Mouse (Mus musculus) splenic B cell, adult 2 months (primary cell): Measurements from ENCODE around the gene Clint1.

Source experiments
- DNase-seq: peaks from one replicate; pipeline ENCODE4 v3.0.0-alpha.2; 2011; ENCODE audit warnings: low read depth, low spot score
- H3K27me3 ChIP-seq: 2 replicates; pipeline ENCODE4 v1.6.1; 2012; ENCODE audit warnings: mild to moderate bottlenecking, low read length, moderate library complexity, mixed read lengths; ENCODE audit not compliant: control insufficient read depth, poor library complexity, insufficient read depth, severe bottlenecking
- H3K36me3 ChIP-seq: 2 replicates; pipeline ENCODE4 v1.6.1; 2012; ENCODE audit warnings: mild to moderate bottlenecking, low read length, moderate library complexity, mixed read lengths; ENCODE audit not compliant: control insufficient read depth, poor library complexity, insufficient read depth, severe bottlenecking

Gene Clint1

GRCm38 (mm10) chr11:45910701-45911100 lies 58.9 kb downstream of the Clint1 start:
- Histone ChIP-seq H3K27me3 (no peaks in the 10 kb centered on the region), H3K36me3 (peaks cover 13% of the 10 kb centered on the region; the same call in 1 of the 2 replicates)
- DNase-seq, result no peak

- H3K36me3 ChIP-seq, result peaks cover under 1% of the 10 kb centered on the region; the same call in 1 of the 2 replicates
- no peak for DNase-seq
Observed at GRCm38 (mm10) chr11:45916196-45916595, 64.3 kb downstream of the Clint1 start.

GRCm38 (mm10) chr11:45918018-45918417 lies 66.2 kb downstream of the Clint1 start:
- no peak for DNase-seq
- Histone ChIP-seq H3K36me3 (no peaks in the 10 kb centered on the region), H3K27me3 (no peaks in the 10 kb centered on the region)

More at GRCm38 (mm10) chr11:45916196-45916595, 64.3 kb downstream of the Clint1 start:
- H3K27me3 ChIP-seq, result no peaks in the 10 kb centered on the region

- DNase-seq, result no peak
Observed at GRCm38 (mm10) chr11:45918836-45919235, 67.0 kb downstream of the Clint1 start.

GRCm38 (mm10) chr11:45921026-45921425 lies 69.2 kb downstream of the Clint1 start:
- H3K36me3 ChIP-seq, result no peaks in the 10 kb centered on the region
- no peaks in the 10 kb centered on the region for H3K27me3 ChIP-seq
- DNase-seq, result no peak

More at GRCm38 (mm10) chr11:45918836-45919235, 67.0 kb downstream of the Clint1 start:
- Histone ChIP-seq H3K27me3 (no peaks in the 10 kb centered on the region), H3K36me3 (no peaks in the 10 kb centered on the region)

GRCm38 (mm10) chr11:45921480-45921898 lies 69.6 kb downstream of the Clint1 start:
- no peaks in the 10 kb centered on the region for H3K27me3 ChIP-seq

GRCm38 (mm10) chr11:45925436-45925835 lies 73.6 kb downstream of the Clint1 start:
- Histone ChIP-seq H3K27me3 (no peaks in the 10 kb centered on the region), H3K36me3 (0 out of 2 replicates have a peak, but pooled peaks cover 2% of the 10 kb centered on the region)
- no peak for DNase-seq

More at GRCm38 (mm10) chr11:45921480-45921898, 69.6 kb downstream of the Clint1 start:
- H3K36me3 ChIP-seq, result no peaks in the 10 kb centered on the region
- no peak for DNase-seq

GRCm38 (mm10) chr11:45926640-45927082 lies 74.8 kb downstream of the Clint1 start:
- H3K27me3 ChIP-seq, result no peaks in the 10 kb centered on the region
- peak; percentile 83 for DNase-seq
- 0 out of 2 replicates have a peak, but pooled peaks cover 2% of the 10 kb centered on the region for H3K36me3 ChIP-seq

- H3K27me3 ChIP-seq, result no peaks in the 10 kb centered on the region
- no peak for DNase-seq
- H3K36me3 ChIP-seq, result 0 out of 2 replicates have a peak, but pooled peaks cover 4% of the 10 kb centered on the region
Observed at GRCm38 (mm10) chr11:45927456-45927855, 75.6 kb downstream of the Clint1 start.

- Histone ChIP-seq H3K36me3 (peaks cover 16% of the 10 kb centered on the region), H3K27me3 (no peaks in the 10 kb centered on the region)
- DNase-seq, result no peak
Observed at GRCm38 (mm10) chr11:45929541-45929940, 77.7 kb downstream of the Clint1 start.

GRCm38 (mm10) chr11:45932771-45933170 lies 80.9 kb downstream of the Clint1 start:
- no peak for DNase-seq
- Histone ChIP-seq H3K36me3 (peaks cover 16% of the 10 kb centered on the region), H3K27me3 (no peaks in the 10 kb centered on the region)

- no peak for DNase-seq
- peaks cover 12% of the 10 kb centered on the region for H3K36me3 ChIP-seq
- H3K27me3 ChIP-seq, result no peaks in the 10 kb centered on the region
Observed at GRCm38 (mm10) chr11:45937478-45937877, 85.6 kb downstream of the Clint1 start.

GRCm38 (mm10) chr11:45938917-45939316 lies 87.1 kb downstream of the Clint1 start:
- no peaks in the 10 kb centered on the region for H3K36me3 ChIP-seq
- no peaks in the 10 kb centered on the region for H3K27me3 ChIP-seq
- no peak for DNase-seq

GRCm38 (mm10) chr11:45942281-45942680 lies 90.4 kb downstream of the Clint1 start:
- Histone ChIP-seq H3K36me3 (no peaks in the 10 kb centered on the region), H3K27me3 (no peaks in the 10 kb centered on the region)
- DNase-seq, result no peak

- H3K27me3 ChIP-seq, result no peaks in the 10 kb centered on the region
- peaks cover 2% of the 10 kb centered on the region; the same call in 1 of the 2 replicates for H3K36me3 ChIP-seq
- no peak for DNase-seq
Observed at GRCm38 (mm10) chr11:45943108-45943705, 91.4 kb downstream of the Clint1 start.
